Mouse (Mus musculus): Measurements from ENCODE around the gene 1700066M21Rik. TPM values are rescaled to one million over a fixed set of nuclear protein-coding genes. Genes with fewer than 3 reads are reported as not detected.

The 1700066M21Rik gene
- 16.3 and 16.6 TPM in 2 replicates for polyA plus RNA-seq (2016; fragmentation: Nextera tagmentation; extraction: Ambion mirVana)

DNA sequence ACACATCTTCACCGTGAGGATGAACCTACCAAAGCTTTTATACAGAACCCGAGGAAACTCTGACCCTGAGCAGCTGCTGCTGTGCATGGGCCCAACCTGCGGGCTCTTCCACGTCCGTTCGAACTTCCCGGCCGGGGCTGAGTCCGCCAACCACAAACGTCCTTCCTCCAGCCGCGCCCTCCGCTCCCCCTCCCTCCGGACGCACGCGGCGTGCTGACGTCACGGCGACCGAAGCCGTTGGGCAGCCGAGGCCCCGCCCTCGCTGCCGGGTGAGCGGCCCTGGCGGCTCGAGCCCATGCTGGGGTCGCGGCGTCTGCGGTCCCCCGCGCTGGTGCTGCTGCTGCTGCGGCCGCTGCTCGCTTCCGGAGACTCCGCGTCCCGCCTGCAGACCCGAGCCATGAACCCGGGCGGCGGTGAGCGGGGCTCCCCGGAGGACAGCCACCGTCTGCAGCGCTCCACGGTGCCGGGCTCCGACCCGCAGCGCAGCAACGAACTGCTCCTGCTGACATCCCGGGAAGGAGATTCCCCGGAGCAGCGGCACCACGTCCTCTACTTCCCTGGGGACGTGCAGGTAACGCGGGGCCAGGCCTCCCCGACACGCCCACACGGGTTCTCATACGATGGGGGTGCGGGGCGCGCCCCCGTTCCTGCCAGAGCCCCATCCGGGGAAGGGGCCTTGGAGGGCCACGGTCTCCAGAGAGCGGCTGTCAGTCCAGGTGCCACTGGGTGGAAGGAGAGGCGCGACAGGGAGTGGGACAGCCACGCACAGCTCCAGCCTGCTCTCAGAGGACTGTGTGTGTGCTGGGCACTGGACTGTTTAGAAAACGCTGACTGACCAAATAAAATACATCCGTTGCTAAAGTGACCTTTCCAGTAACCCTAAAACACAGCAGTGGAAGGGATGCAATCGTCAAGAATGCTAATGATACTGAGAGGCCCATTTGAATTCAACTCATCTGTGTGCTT lies at the start of gene 1700066M21Rik:
Gene 1700066M21Rik (plus strand): TSS at position 245 of the 966 bp plus-strand sequence.
- Histone ChIP-seq H3K9ac (peak within 1 kb of the TSS; percentile 95), H3K27me3 (no peaks in the 10 kb centered on the region), H3K36me3 (replicated peaks) (no peaks in the 10 kb centered on the region), H3K4me2 (peak within 1 kb of the TSS; percentile 90), H3K4me3 (replicated peaks) (peak within 1 kb of the TSS; percentile 93), H3K9me3 (no peaks in the 10 kb centered on the region), H3K4me1 (peaks cover 11% of the 10 kb centered on the region), H3K27ac (peak within 1 kb of the TSS; percentile 82)
- peak; percentile 97 for ATAC-seq (ENCODE audit: low FRiP score)
- under 1% methylated on average over 81 of the region's 81 CpGs for WGBS

DNA sequence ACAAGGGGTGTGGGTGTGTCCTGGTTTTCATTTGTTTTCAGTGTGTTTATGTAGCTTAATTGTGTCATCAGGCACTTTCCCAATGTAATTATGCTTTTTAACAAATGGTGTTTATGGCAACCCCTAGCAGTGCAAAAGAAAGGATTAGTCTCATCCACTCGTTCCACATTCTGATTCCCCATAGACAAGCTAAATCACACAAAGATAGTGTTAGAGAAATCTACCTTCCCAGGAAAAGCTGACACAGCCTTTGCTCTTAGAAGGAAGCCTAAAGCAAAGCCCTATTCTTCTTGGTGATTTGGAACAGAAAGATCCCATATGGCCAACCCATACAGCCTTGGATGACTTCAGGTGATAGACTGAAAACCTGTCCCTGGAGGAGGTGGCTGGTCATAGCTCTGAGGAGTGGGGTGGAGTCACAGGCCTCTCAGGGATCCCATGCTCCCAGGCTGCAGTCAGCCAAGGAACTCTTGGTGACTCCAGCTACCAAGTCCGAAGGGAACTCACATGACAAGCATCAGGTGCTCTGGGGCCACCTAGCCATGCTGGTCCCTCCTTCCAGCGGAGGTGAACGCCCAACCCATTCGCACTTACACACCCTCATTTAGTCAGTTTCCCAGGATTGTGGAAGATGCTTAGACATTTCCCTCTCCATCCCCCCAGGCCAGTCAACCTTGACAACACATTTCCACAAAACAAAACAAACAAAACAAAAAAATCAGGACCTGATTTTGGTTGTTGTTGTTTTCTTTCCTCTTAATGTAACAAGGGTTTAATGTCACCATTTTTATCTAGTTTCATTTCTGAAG lies 47.9 kb upstream of the 1700066M21Rik start:
- 64% methylated on average over 5 of the region's 5 CpGs for WGBS
- Histone ChIP-seq H3K27me3 (no peaks in the 10 kb centered on the region), H3K4me3 (replicated peaks) (no peak overlapping the region), H3K9me3 (no peaks in the 10 kb centered on the region), H3K27ac (no peak overlapping the region), H3K9ac (no peak overlapping the region), H3K4me2 (no peak overlapping the region), H3K36me3 (replicated peaks) (no peaks in the 10 kb centered on the region), H3K4me1 (peaks cover 21% of the 10 kb centered on the region)
- peak; percentile 44; the same call in 1 of the 2 replicates for ATAC-seq (ENCODE audit: low FRiP score)

- 62% methylated on average over 6 of the region's 6 CpGs for WGBS
- H3K4me3 ChIP-seq (replicated peaks) = no peak overlapping the region
- no peak overlapping the region for H3K9ac ChIP-seq
- no peaks in the 10 kb centered on the region for H3K36me3 ChIP-seq (replicated peaks)
- H3K4me1 ChIP-seq = peaks cover 21% of the 10 kb centered on the region
- no peak overlapping the region for H3K4me2 ChIP-seq
- H3K27me3 ChIP-seq = no peaks in the 10 kb centered on the region
- ATAC-seq (ENCODE audit: low FRiP score) = peak; percentile 71; the same call in 1 of the 2 replicates
- no peaks in the 10 kb centered on the region for H3K9me3 ChIP-seq
- H3K27ac ChIP-seq = no peak overlapping the region
Observed at GRCm38 (mm10) chr1:57330228-57330627, 47.2 kb upstream of the 1700066M21Rik start.

DNA sequence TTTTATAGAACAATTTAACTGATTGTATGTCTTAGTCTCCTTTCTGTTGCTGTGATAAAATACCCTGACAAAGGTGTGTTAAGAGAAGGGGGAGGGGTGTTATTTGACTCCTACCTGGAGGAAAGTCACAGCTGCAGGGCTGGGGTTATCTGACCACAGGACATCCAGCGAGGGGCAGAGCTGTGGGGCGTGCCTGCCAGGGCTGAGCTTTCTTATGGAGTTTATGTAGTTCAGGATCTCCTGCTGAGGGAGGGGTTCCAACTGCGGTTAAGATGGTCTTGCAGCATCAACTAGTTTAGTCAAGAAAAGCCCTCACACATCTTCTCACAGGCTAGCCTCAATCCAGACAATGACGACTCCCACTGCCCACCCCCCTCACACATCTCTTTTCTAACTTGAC lies 45.4 kb upstream of the 1700066M21Rik start:
- H3K27me3 ChIP-seq = no peaks in the 10 kb centered on the region
- no peak overlapping the region for H3K4me3 ChIP-seq (replicated peaks)
- ATAC-seq (ENCODE audit: low FRiP score) = no peak
- WGBS = 35% methylated on average over 4 of the region's 4 CpGs
- H3K36me3 ChIP-seq (replicated peaks) = no peaks in the 10 kb centered on the region
- H3K9ac ChIP-seq = no peak overlapping the region
- no peak overlapping the region for H3K4me2 ChIP-seq
- peaks cover 14% of the 10 kb centered on the region for H3K4me1 ChIP-seq
- H3K27ac ChIP-seq = no peak overlapping the region
- no peaks in the 10 kb centered on the region for H3K9me3 ChIP-seq

- Histone ChIP-seq H3K27ac (no peak overlapping the region), H3K9ac (no peak overlapping the region), H3K4me2 (no peak overlapping the region), H3K4me1 (peaks cover 14% of the 10 kb centered on the region), H3K9me3 (no peaks in the 10 kb centered on the region), H3K36me3 (replicated peaks) (no peaks in the 10 kb centered on the region), H3K4me3 (replicated peaks) (no peak overlapping the region), H3K27me3 (no peaks in the 10 kb centered on the region)
- WGBS = 32% methylated on average over 11 of the region's 11 CpGs
- peak; percentile 10; the same call in 1 of the 2 replicates for ATAC-seq (ENCODE audit: low FRiP score)
Observed at GRCm38 (mm10) chr1:57333550-57334213, 43.7 kb upstream of the 1700066M21Rik start.

- Histone ChIP-seq H3K27ac (no peak overlapping the region), H3K9me3 (no peaks in the 10 kb centered on the region), H3K36me3 (replicated peaks) (no peaks in the 10 kb centered on the region), H3K4me1 (peaks cover 5% of the 10 kb centered on the region; the same call in 1 of the 2 replicates), H3K4me2 (no peak overlapping the region), H3K27me3 (0 out of 2 replicates have a peak, but pooled peaks cover 4% of the 10 kb centered on the region), H3K4me3 (replicated peaks) (no peak overlapping the region), H3K9ac (no peak overlapping the region)
- no peak for ATAC-seq (ENCODE audit: low FRiP score)
- 82% methylated on average over 5 of the region's 5 CpGs for WGBS
Observed at GRCm38 (mm10) chr1:57335200-57335599, 42.2 kb upstream of the 1700066M21Rik start.

GRCm38 (mm10) chr1:57339156-57339796 lies 38.1 kb upstream of the 1700066M21Rik start:
- Histone ChIP-seq H3K27me3 (0 out of 2 replicates have a peak, but pooled peaks cover 4% of the 10 kb centered on the region), H3K4me3 (replicated peaks) (no peak overlapping the region), H3K4me2 (no peak overlapping the region), H3K27ac (no peak overlapping the region), H3K36me3 (replicated peaks) (no peaks in the 10 kb centered on the region), H3K4me1 (no peaks in the 10 kb centered on the region), H3K9ac (no peak overlapping the region), H3K9me3 (no peaks in the 10 kb centered on the region)
- ATAC-seq (ENCODE audit: low FRiP score) = no peak
- 59% methylated on average over 14 of the region's 14 CpGs for WGBS

DNA sequence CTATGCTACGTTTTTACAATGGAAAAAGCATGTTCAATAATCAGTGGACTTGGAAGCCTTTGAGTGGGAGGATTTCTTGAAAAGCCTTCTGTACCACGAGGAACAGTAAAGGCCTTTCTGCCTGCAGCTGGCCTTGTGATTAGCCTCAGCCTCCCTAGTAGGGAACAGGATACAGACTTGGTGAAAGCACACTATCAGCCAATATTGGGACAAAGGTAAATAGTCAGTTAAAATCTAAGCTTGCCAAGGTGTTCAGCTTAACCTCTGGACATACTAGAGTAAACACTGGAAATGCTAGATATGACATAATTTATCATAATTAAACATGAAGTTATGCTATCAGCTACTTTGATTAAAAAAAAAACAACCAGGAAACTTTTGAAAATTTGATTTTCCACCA lies 36.2 kb upstream of the 1700066M21Rik start:
- no peaks in the 10 kb centered on the region for H3K9me3 ChIP-seq
- no peak overlapping the region for H3K27ac ChIP-seq
- no peaks in the 10 kb centered on the region for H3K4me1 ChIP-seq
- 4% methylated on average over 2 of the region's 2 CpGs for WGBS
- 0 out of 2 replicates have a peak, but pooled peaks cover 4% of the 10 kb centered on the region for H3K27me3 ChIP-seq
- H3K36me3 ChIP-seq (replicated peaks) = no peaks in the 10 kb centered on the region
- ATAC-seq (ENCODE audit: low FRiP score) = no peak
- H3K9ac ChIP-seq = no peak overlapping the region
- no peak overlapping the region for H3K4me2 ChIP-seq
- no peak overlapping the region for H3K4me3 ChIP-seq (replicated peaks)

- Histone ChIP-seq H3K4me3 (replicated peaks) (no peak overlapping the region), H3K27me3 (no peaks in the 10 kb centered on the region)
Observed at GRCm38 (mm10) chr1:57347487-57347886, 29.9 kb upstream of the 1700066M21Rik start.

DNA sequence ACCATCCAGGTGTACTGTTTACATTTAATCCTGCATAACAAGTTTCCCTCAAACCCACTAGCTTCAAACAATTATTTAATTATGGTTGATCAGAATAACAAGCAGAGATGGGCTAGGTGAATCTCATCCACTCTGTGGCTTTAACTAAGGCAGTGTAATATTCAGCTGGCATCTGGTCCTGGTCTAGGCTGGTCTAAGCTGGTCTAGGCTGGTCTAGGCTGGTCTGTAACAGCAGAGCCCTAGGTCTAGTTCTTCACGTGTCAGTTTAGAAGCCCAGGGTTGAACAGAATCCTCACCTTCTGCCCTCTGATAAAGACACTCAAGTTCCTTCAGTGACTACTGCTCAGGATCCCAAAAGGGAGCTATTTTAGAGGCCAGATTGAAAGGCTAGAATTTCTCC lies 25.5 kb upstream of the 1700066M21Rik start:
- no peak overlapping the region for H3K4me2 ChIP-seq
- H3K27me3 ChIP-seq = no peaks in the 10 kb centered on the region
- no peaks in the 10 kb centered on the region for H3K9me3 ChIP-seq
- H3K4me1 ChIP-seq = no peaks in the 10 kb centered on the region
- no peak overlapping the region for H3K27ac ChIP-seq
- WGBS = 77% methylated on average over 1 of the region's 1 CpGs
- H3K4me3 ChIP-seq (replicated peaks) = no peak overlapping the region
- no peak for ATAC-seq (ENCODE audit: low FRiP score)
- no peaks in the 10 kb centered on the region for H3K36me3 ChIP-seq (replicated peaks)
- H3K9ac ChIP-seq = no peak overlapping the region

More at GRCm38 (mm10) chr1:57347487-57347886, 29.9 kb upstream of the 1700066M21Rik start:
- no peak for ATAC-seq (ENCODE audit: low FRiP score)
- Histone ChIP-seq H3K9me3 (no peaks in the 10 kb centered on the region), H3K9ac (no peak overlapping the region), H3K4me1 (no peaks in the 10 kb centered on the region), H3K36me3 (replicated peaks) (no peaks in the 10 kb centered on the region), H3K27ac (no peak overlapping the region), H3K4me2 (no peak overlapping the region)

DNA sequence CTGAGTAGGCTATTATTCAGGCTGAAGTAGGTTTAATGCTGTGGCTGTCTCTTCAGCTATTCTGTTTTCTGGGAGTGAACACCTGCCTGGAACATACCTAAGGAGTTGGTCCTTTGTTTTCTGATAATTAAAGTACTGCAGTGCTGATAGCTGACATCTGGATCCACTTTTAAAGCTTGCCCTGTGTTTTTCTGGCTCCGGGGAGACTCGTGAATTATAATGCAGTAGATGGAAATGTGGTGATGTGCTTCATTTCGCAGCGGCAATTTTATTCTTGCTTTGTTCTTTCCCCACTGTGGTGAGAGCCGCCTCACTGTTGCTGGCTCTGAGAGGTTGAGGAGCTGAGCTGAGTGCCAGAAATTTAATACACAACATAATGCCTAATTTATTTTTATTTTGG lies 18.9 kb upstream of the 1700066M21Rik start:
- H3K36me3 ChIP-seq (replicated peaks) = no peaks in the 10 kb centered on the region
- ATAC-seq (ENCODE audit: low FRiP score) = no peak
- H3K4me2 ChIP-seq = no peak overlapping the region
- no peaks in the 10 kb centered on the region for H3K9me3 ChIP-seq
- no peaks in the 10 kb centered on the region for H3K4me1 ChIP-seq
- no peak overlapping the region for H3K9ac ChIP-seq
- WGBS = 70% methylated on average over 5 of the region's 5 CpGs
- no peak overlapping the region for H3K4me3 ChIP-seq (replicated peaks)
- no peaks in the 10 kb centered on the region for H3K27me3 ChIP-seq
- H3K27ac ChIP-seq = no peak overlapping the region
